Mouse (Mus musculus): ENCODE data around the gene Olfr64. TPM values are rescaled to one million over a fixed set of nuclear protein-coding genes. Genes with fewer than 3 reads are reported as not detected.

The Olfr64 gene
- polyA plus RNA-seq, 1 experiment: not detected

DNA sequence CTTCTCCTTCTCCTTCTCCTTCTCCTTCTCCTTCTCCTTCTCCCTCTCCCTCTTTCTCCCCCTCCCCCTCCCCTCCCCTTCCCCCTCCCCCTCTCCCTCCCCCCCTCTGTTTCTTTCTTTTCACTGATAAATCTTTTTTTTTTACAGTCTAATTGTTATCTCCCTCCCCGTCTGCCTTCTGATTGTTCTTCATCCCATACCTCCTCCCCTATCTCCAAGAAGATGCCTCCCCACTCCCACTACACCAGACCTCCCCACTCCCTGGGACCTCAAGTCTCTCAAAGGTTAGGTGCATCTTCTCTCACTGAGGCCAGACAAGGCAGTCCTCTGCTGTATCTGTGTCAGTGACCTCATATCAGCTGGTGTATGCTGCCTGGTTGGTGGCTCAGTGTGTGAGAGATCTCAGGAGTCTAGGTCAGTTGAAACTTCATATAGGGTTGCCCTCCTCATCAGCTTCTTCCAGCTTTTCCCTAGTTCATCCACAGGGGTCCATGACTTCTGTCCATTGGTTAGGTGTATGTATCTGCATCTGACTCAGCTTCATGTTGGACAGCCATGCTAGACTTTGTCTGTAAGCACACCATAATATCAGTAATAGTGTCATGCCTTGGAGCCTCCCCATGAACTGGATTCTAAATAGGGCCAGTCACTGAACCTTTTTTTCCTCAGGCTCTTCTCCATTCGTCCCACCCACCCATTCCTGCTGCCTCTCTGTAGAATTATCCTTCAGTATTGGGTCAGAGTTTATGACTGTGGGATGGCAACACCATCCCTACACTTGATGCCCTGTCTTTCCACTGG lies 49.6 kb downstream of the Olfr64 start:
- WGBS: 36% methylated on average over 2 of the region's 2 CpGs
- no peaks in the 10 kb centered on the region for H3K4me1 ChIP-seq (ENCODE audit: control insufficient read depth, insufficient read depth, low read length)
- TF ChIP-seq POLR2A (IDR thresholded peaks at IDR 0.05; ENCODE audit: insufficient read depth, low read depth, low read length) (no peak), CTCF (IDR thresholded peaks at IDR 0.05; ENCODE audit: insufficient read depth, low read depth, low read length) (no peak)
- H3K4me3 ChIP-seq (ENCODE audit: insufficient read depth, low read depth, low read length): no peak overlapping the region
- H3K27ac ChIP-seq (ENCODE audit: insufficient read depth, low read depth, low read length): no peak overlapping the region

DNA sequence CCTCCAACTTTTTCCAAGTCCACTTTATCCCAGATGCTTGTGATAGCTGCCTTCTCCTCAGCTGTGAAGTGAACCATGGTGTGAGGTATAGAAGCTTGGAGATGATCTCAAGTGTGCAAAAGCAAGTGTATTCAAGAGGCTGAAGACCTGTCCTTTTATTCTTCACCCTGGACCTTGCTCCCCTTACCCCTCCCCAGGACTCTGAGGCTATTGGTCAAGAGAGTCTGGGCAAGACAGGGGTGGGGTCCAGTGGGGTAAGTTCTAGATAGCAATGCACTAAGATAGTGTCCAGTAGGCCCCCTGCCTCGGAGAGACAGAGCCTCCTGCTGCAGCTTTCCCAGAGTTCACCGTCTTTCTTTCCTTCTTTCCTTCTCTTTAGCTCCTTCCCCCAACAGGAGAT lies 51.3 kb downstream of the Olfr64 start, which contains the start of gene Hbb-bh1:
Gene Hbb-bh1 (minus strand): TSS at position 131 of the 400 bp plus-strand sequence.
- Histone ChIP-seq H3K4me1 (ENCODE audit: control insufficient read depth, insufficient read depth, low read length) (no peaks in the 10 kb centered on the region), H3K4me3 (ENCODE audit: insufficient read depth, low read depth, low read length) (no peak within 1 kb of the TSS), H3K27ac (ENCODE audit: insufficient read depth, low read depth, low read length) (no peak within 1 kb of the TSS)
- 81% methylated on average over 2 of the region's 2 CpGs for WGBS
- TF ChIP-seq POLR2A (IDR thresholded peaks at IDR 0.05; ENCODE audit: insufficient read depth, low read depth, low read length) (no peak), CTCF (IDR thresholded peaks at IDR 0.05; ENCODE audit: insufficient read depth, low read depth, low read length) (no peak)

DNA sequence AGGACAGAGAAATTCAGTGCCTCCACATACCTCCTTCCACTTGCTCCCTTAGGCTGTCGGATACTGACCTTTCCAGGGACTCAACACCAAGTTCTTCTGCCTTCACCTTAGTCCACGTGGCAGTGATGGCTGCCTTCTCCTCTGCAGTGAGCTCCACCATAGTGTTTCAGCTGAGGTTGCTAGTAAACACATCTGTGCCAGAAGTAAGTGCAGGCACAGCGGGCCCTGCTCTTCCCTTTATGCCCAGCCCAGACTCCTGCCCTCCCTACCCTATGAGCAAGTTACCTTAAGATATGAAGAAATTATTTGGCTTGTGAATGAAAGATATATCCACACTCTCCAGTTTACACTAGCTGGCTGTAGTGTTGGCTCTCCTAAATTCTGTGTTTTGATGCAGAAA lies 54.0 kb downstream of the Olfr64 start, which contains the start of gene Hbb-bh2:
Gene Hbb-bh2 (minus strand): TSS at position 253 of the 400 bp plus-strand sequence.
- TF ChIP-seq CTCF (IDR thresholded peaks at IDR 0.05; ENCODE audit: insufficient read depth, low read depth, low read length) (no peak), POLR2A (IDR thresholded peaks at IDR 0.05; ENCODE audit: insufficient read depth, low read depth, low read length) (no peak)
- no peak within 1 kb of the TSS for H3K4me3 ChIP-seq (ENCODE audit: insufficient read depth, low read depth, low read length)
- WGBS: 65% methylated on average over 3 of the region's 3 CpGs
- no peaks in the 10 kb centered on the region for H3K4me1 ChIP-seq (ENCODE audit: control insufficient read depth, insufficient read depth, low read length)
- no peak within 1 kb of the TSS for H3K27ac ChIP-seq (ENCODE audit: insufficient read depth, low read depth, low read length)

Other genes with a start within 250 kb of the Olfr64 start
- not detected in 2 replicates for gene Olfr623, start 230.8 kb downstream of the Olfr64 start, polyA plus RNA-seq (2012; ENCODE audit: insufficient read depth, insufficient read length, low replicate concordance, missing spikeins)
- not detected in 2 replicates for gene Olfr624, start 223.3 kb downstream of the Olfr64 start, polyA plus RNA-seq (2012; ENCODE audit: insufficient read depth, insufficient read length, low replicate concordance, missing spikeins)
- not detected in 2 replicates for gene Olfr625-ps1, start 211.8 kb downstream of the Olfr64 start, polyA plus RNA-seq (2012; ENCODE audit: insufficient read depth, insufficient read length, low replicate concordance, missing spikeins)
- gene Olfr243, start 179.8 kb downstream of the Olfr64 start, polyA plus RNA-seq (2012; ENCODE audit: insufficient read depth, insufficient read length, low replicate concordance, missing spikeins): not detected in 2 replicates
- gene Olfr628, start 164.1 kb downstream of the Olfr64 start, polyA plus RNA-seq (2012; ENCODE audit: insufficient read depth, insufficient read length, low replicate concordance, missing spikeins): not detected in 2 replicates
- not detected in 2 replicates for gene Olfr629, start 149.5 kb downstream of the Olfr64 start, polyA plus RNA-seq (2012; ENCODE audit: insufficient read depth, insufficient read length, low replicate concordance, missing spikeins)
- not detected in 2 replicates for gene Olfr630, start 137.2 kb downstream of the Olfr64 start, polyA plus RNA-seq (2012; ENCODE audit: insufficient read depth, insufficient read length, low replicate concordance, missing spikeins)
- gene Olfr69, start 122.9 kb downstream of the Olfr64 start, polyA plus RNA-seq (2012; ENCODE audit: insufficient read depth, insufficient read length, low replicate concordance, missing spikeins): not detected in 2 replicates
- not detected in 2 replicates for gene Olfr68, start 114.8 kb downstream of the Olfr64 start, polyA plus RNA-seq (2012; ENCODE audit: insufficient read depth, insufficient read length, low replicate concordance, missing spikeins)
- not detected in 2 replicates for gene Olfr67, start 102.7 kb downstream of the Olfr64 start, polyA plus RNA-seq (2012; ENCODE audit: insufficient read depth, insufficient read length, low replicate concordance, missing spikeins)
- not detected in 2 replicates for gene Hbb-bt, start 80.5 kb downstream of the Olfr64 start, polyA plus RNA-seq (2012; ENCODE audit: insufficient read depth, insufficient read length, low replicate concordance, missing spikeins)
- not detected in 2 replicates for gene Hbb-bs, start 66.4 kb downstream of the Olfr64 start, polyA plus RNA-seq (2012; ENCODE audit: insufficient read depth, insufficient read length, low replicate concordance, missing spikeins)
- not detected in 2 replicates for gene Hbb-bh2, start 54.0 kb downstream of the Olfr64 start, polyA plus RNA-seq (2012; ENCODE audit: insufficient read depth, insufficient read length, low replicate concordance, missing spikeins)
- gene Hbb-bh1, start 51.3 kb downstream of the Olfr64 start, polyA plus RNA-seq (2012; ENCODE audit: insufficient read depth, insufficient read length, low replicate concordance, missing spikeins): not detected in 2 replicates
- not detected in 2 replicates for gene Hbb-y, start 41.3 kb downstream of the Olfr64 start, polyA plus RNA-seq (2012; ENCODE audit: insufficient read depth, insufficient read length, low replicate concordance, missing spikeins)
- not detected in 2 replicates for gene Olfr66, start 8.2 kb downstream of the Olfr64 start, polyA plus RNA-seq (2012; ENCODE audit: insufficient read depth, insufficient read length, low replicate concordance, missing spikeins)
- not detected in 2 replicates for gene Olfr65, start 9.0 kb upstream of the Olfr64 start, polyA plus RNA-seq (2012; ENCODE audit: insufficient read depth, insufficient read length, low replicate concordance, missing spikeins)
- gene Olfr631, start 34.3 kb upstream of the Olfr64 start, polyA plus RNA-seq (2012; ENCODE audit: insufficient read depth, insufficient read length, low replicate concordance, missing spikeins): not detected in 2 replicates
- gene Olfr632, start 39.9 kb upstream of the Olfr64 start, polyA plus RNA-seq (2012; ENCODE audit: insufficient read depth, insufficient read length, low replicate concordance, missing spikeins): not detected in 2 replicates
- not detected in 2 replicates for gene Olfr633, start 50.0 kb upstream of the Olfr64 start, polyA plus RNA-seq (2012; ENCODE audit: insufficient read depth, insufficient read length, low replicate concordance, missing spikeins)
- not detected in 2 replicates for gene Olfr635, start 76.7 kb upstream of the Olfr64 start, polyA plus RNA-seq (2012; ENCODE audit: insufficient read depth, insufficient read length, low replicate concordance, missing spikeins)
- not detected in 2 replicates for gene Olfr638, start 104.3 kb upstream of the Olfr64 start, polyA plus RNA-seq (2012; ENCODE audit: insufficient read depth, insufficient read length, low replicate concordance, missing spikeins)
- gene Olfr639, start 122.8 kb upstream of the Olfr64 start, polyA plus RNA-seq (2012; ENCODE audit: insufficient read depth, insufficient read length, low replicate concordance, missing spikeins): not detected in 2 replicates
- not detected in 2 replicates for gene Olfr640, start 131.1 kb upstream of the Olfr64 start, polyA plus RNA-seq (2012; ENCODE audit: insufficient read depth, insufficient read length, low replicate concordance, missing spikeins)
- gene Olfr641, start 141.0 kb upstream of the Olfr64 start, polyA plus RNA-seq (2012; ENCODE audit: insufficient read depth, insufficient read length, low replicate concordance, missing spikeins): not detected in 2 replicates
- not detected in 2 replicates for gene Olfr642, start 158.2 kb upstream of the Olfr64 start, polyA plus RNA-seq (2012; ENCODE audit: insufficient read depth, insufficient read length, low replicate concordance, missing spikeins)
- not detected in 2 replicates for gene 4930516K23Rik, start 167.0 kb upstream of the Olfr64 start, polyA plus RNA-seq (2012; ENCODE audit: insufficient read depth, insufficient read length, low replicate concordance, missing spikeins)
- gene Olfr644, start 177.4 kb upstream of the Olfr64 start, polyA plus RNA-seq (2012; ENCODE audit: insufficient read depth, insufficient read length, low replicate concordance, missing spikeins): not detected in 2 replicates
- not detected in 2 replicates for gene Olfr645, start 191.0 kb upstream of the Olfr64 start, polyA plus RNA-seq (2012; ENCODE audit: insufficient read depth, insufficient read length, low replicate concordance, missing spikeins)
- gene Olfr646, start 210.4 kb upstream of the Olfr64 start, polyA plus RNA-seq (2012; ENCODE audit: insufficient read depth, insufficient read length, low replicate concordance, missing spikeins): not detected in 2 replicates
- gene Ubqln5, start 235.3 kb upstream of the Olfr64 start, polyA plus RNA-seq (2012; ENCODE audit: insufficient read depth, insufficient read length, low replicate concordance, missing spikeins): not detected in 2 replicates
- not detected in 2 replicates for gene Olfr643, start 242.9 kb upstream of the Olfr64 start, polyA plus RNA-seq (2012; ENCODE audit: insufficient read depth, insufficient read length, low replicate concordance, missing spikeins)
- not detected in 2 replicates for gene Ubqln3, start 248.8 kb upstream of the Olfr64 start, polyA plus RNA-seq (2012; ENCODE audit: insufficient read depth, insufficient read length, low replicate concordance, missing spikeins)